Mouse (Mus musculus): ENCODE measurements at regions not wholly inside any gene's neighbourhood (a gene's known extent, or its start where the extent isn't known, plus 50 kb on each side); places are given as distances from the start of the nearest gene placed in this dataset.
A peak's percentile ranks its signal among the peaks of the same experiment; 100 is the strongest.

DNA sequence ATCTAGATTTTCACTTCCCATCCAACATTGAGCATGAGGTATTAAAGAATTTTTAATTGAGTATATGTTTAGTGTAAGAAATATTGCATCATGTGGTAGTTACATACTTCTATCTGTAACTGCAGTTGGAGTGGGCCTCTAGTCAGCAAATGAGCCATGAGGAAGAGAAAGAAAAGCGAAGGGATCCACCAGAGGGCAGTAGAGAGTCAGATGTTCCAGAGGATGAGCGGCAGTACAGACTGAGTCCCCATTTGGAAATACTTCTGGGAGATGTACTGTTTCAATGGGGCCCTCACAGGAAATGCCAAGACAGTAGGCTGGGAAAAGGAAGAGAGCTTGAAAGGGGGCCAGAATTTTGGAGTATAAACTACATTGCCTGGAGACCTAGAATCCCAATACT lies 221.2 kb downstream of the Myh15 start:
- DNase-seq (ENCODE audit: low spot score), result peak; percentile 54

DNA sequence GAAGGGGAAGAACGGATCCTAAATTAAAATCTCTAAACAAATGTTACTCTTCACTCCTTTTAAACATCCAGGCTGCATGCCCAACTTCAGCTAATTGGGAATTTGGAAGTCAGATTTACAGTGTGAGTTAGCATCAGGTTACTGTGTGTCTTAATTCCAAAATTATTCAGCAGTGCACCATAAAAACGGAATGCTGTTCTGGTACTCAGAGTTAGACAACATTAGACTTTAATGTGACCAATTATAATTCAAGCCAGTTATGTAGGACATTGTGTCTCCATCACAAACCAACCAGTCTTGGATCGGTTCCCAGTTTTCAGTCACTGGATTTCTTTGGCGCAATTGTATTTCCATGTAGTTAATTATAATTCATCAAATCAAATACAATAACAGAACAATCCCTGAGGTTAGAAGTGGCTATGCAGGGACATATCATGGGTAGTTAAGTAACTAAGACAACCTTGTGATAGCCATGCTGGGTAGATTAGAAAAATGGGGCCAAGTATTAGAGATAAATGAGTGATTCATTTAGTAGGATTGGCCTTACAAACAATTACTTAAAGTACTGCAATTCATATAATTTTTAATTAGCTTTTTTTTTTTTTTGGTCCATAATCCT lies 230.9 kb downstream of the Myh15 start:
- DNase-seq (ENCODE audit: low spot score), result peak; percentile 3

DNA sequence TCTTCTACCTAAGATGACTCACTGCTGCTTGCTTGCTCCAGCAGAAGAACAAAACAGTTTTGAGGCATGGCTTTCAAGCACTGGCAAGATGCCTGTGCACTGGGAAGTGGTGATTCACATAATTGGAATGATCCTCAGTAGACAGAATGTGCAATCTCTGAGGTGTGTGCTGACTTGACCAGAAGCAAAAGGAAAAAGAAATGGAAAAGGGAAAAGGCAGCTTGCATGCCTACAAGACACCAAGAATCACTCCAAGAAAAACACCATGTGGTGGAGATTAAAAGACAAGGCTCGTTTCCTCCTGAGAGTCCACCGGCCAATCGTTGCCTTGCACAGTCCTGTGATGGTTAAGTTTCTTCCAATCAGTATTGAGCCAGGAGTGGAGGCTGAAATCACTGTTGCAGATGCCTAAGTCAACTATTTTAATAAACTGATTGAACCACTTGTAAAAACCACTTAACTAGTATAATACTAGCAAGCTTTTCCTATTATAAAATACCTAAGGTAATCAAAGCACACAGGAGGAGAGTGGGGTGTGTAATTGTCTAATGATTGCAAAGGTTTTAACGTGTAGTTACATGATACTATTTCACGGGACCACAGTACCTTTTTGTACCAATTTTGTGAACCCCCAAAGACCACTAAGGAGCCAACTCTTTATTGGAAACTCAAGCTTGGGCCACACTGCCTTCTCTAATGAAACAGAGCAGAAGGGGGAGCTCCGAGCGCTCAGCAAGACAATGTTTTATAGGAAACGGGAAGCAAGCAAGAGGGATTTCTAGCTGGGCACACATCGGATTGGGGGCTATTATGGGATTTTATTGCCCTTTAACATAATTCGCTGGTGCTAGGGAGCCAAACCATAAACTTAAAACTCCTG lies 232.2 kb downstream of the Myh15 start:
- peak; percentile 60 for DNase-seq (ENCODE audit: low spot score)

DNA sequence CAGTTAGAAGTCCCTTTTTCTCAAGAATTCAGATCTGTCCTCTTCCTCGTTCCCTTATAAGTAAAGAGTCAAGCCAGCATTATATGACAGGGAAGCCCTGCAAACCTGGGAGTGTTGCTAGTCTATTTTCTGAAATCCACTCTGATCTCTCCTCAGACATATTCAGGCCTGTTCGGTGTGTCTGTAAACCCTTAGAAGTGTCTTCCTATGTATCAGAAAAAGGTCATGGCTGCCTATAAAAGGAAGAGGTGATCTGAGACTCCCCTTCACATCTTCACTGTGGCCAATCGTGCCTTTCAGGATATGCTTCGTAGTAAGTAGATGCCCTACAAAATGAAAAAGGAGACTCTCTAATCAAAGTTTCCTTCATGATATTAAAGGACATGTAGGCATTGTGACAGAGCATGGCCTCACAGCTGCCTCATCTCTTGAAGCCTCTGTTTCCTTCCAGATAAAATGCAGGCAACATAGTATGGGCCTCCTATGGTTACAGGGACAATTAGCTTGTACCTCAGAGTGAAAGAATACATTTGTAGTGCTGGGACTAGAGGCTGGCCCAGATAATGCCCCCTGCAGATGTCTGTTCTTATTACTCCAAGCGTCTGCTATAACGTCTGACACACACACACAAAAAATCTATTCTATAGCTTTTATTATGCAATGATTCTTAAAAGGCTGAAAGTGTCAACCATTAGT lies 246.5 kb downstream of the Myh15 start:
- no peak for DNase-seq (ENCODE audit: low spot score)

DNA sequence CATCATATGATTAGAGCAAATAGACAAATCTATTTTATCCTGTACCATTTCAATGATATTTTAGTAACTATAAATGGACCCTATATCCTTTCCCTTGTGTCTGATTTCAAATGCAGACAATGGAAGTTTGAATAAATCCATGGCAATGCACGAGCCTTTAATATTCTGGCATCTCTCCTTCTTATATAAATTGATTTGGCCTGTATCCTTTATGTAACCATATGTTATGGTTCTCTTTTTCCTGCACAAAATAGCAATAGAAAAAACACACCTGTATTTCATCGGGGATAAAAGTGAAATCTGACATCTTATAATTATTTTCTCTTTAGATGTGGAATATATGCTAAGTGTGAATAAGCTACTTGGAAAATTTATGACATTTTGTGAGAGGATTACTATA lies 247.1 kb downstream of the Myh15 start:
- no peak for DNase-seq (ENCODE audit: low spot score)

DNA sequence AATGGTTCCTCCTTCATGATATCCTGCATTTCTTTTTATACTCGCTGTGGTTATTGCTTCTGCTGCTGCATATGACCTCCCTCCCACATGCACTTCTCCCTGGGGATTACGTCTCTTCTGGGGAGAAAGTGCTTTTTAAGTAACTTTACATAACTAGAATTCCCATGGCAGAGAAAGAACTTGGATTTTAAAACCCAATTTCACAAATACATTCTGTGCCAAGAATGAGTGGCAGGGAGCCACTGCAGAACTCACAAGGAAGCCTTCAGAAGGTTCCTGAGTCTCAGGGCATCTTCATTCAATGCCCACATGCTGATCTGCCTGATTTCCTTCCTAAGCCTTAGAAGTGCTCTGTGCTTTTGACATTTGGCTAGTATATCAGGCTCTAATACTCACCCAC lies 259.8 kb downstream of the Myh15 start:
- no peak for DNase-seq (ENCODE audit: low spot score)

DNA sequence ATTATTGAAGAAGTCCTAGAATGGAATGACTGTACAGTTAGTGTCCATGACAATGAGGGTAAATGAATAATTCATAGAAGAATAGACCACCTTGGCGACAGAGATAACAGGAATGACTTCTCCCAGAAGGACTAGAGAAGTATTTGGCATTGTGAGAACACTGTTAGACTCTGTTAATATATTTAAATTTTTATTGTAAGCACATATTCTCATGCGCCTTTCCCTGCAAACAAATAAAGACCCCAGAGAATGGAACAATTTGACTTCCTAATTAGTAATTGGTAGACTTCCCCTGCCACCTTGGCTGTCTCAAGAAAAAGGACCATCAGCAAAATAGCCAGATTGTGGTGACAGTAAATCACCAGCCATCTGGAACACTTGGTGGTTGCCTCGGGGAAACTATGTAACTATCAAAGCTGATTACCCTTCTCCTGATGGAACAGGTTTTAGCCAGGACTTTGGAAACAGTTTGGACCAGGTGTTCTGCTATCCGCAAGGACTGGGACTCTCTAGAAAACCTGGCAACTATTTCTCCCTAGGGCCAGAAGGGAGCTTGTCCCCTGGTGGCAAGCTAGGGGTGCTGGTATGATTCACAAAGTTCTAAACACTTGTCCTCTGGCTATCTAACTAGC lies 261.9 kb downstream of the Myh15 start:
- DNase-seq (ENCODE audit: low spot score), result no peak

DNA sequence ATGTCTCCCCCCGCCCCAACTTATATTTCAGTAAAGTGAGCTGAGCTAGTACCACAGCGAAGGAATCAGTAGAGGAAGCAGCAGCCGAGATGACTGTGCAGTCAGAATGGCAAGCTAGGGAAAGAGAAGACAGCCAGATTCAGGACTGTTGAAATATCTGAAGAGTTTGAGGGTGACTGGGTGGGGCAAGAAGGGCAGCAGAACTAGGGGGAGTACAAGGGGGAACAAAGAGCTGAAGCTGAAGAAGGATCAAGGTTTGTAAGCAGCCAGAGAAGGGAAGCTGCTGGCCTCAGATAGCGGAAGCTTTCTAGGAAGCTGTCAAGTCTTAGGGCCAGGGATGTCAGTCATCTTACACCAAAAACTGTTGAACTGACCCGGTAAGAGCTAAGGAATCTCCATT lies 262.5 kb downstream of the Myh15 start:
- DNase-seq (ENCODE audit: low spot score), result no peak

DNA sequence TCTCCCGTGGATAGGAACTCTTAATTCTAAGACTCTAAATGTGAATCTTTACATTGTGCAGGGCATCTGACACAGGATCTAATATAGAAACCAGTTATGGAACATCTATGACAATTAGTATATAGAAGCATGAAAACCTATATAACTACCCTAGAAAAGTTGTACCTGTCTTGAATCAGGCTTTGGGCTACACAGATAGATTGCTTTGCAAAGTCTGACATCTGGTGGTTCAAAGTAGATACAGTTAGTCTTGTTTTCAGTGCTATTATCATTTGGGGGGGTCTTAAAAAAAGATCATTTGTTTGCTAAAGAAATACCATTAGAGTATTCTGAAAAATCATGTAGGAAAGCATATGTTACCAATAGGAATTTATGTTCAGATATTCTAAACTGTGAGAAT lies 264.7 kb downstream of the Myh15 start:
- DNase-seq (ENCODE audit: low spot score), result no peak

DNA sequence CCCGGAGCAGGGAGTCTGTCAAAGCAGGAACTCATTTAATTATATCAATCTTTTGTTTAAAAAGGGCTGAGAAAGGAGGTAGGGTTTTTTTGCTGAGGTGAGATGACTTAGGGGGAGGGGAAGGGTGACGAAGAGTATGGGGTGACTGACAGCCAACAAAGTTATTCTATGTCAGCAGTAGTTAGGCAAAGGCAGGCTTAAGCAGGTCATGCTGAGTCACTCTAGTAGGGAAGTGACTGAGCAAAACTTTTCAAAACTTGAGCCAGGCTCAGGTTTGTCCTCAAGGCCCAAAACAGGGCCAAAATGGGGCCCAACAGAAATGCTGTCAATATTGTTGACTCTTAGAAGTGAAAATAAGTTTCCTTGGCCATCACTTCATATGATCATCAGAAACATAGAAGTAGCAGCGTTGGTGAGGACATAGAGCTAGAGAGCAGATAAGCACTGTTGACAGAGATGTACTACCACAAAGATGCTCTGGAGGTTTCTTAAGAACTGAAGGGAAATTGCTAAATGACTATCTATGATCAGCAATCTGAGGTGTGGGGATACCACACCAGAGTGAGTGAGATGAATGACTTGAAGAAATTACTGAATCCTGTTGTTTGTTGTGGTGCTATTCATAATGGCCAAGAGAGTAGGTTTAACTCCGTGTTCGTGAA lies 273.6 kb downstream of the Myh15 start:
- no peak for DNase-seq (ENCODE audit: low spot score)

DNA sequence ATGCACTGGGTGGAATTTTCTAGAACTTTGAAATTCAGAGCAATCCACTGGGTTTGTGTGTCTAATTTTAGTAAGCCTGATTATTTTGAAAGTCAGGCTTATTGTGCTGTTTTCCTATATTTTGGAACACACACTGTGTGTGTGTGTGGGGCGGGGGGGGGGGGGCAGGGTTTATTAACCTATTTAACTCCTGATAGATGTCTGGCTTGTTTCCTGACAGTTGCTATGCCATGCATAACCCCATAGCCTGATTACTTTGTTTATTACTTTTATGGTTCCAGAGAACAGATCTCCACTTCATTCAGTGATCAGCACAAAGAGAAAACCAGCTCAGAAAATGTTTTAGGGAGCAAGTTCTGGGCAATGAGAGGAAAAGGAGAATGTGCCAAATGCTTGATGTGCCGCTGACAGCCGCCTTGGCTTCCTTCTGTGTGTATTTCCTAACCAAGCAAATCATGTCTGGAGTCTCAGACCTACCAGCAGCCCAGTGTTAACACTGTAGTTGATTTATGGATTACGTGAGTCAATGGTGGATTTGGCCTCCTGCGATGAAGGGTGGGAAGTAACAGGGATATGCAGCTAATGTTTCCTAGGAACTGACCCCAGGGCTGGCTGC lies 274.9 kb downstream of the Myh15 start:
- no peak for DNase-seq (ENCODE audit: low spot score)

DNA sequence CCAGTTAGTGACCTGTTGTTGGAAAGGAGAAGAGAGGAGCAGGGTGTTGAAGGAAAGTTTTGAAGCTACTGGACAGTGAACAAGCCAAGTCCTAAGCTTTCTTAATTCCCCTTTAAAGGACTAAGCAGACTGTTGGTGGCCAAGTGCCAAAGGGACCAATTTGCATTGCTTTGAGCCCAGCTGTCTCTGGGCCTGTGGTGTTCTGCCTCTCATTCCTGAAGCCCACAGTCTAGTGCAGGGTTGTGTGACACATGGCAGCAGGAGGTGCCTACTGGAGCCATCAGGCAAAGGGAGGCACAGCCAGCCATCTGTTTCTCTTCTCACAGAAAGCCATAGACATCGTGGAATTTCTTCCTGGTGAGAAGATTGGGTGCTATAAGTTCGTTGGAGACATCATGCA lies 278.6 kb downstream of the Myh15 start:
- DNase-seq (ENCODE audit: low spot score), result no peak

DNA sequence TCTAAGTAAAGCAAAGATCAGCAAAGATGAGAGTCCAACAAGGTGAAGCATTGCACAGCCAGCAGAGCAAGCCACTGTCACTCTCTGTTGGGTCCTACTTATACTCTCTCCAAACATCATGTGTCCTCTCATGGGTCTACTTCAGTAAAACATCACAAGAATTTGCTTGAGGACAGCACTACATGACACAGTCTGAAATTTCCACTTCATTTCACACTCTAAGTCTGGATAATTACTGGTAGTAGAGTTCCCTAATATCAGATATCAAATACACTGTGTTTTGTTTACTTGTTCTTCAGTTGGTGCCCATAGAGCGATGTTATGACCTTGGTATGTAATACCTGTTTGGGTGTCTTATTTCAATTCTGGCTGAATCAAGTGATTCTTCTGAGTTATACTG lies 280.7 kb downstream of the Myh15 start:
- no peak for DNase-seq (ENCODE audit: low spot score)

DNA sequence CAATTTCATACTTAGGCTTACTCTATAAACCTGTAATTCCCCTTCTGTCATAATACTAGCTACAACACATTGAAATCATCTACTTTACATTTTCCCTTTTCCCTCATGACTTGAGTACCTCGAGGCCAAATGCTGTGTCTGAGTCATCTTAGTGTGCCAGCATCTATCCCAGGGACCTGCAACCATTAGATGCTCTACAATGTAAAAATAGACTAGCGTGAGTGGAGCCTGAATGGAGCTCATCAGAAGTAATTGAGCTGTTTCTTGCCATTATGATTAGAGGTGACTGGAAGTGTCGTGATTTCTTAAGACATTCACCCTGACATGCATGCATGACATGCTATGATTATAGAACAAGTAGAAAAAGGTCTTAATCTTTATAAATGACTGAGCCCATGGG lies 301.1 kb downstream of the Myh15 start:
- no peak for DNase-seq (ENCODE audit: low spot score)

DNA sequence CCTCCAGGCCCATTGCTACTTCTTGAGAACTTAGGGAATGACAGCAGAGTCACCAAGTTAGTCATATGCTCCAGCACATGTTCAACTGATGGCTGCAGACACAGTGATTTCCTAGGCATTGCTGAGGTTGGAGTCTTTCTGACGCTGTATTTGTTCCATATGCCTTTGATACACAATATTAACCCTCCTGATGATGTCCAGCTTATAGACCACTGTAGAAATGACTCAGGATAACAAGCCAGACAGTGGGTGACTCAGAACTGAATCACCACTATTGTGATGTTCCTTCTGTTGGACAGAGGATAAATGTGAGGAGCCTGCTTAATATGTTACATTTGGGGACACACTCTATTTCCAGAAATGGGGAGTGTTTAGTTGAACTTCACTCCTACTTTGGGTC lies 304.4 kb downstream of the Myh15 start:
- DNase-seq (ENCODE audit: low spot score), result no peak

DNA sequence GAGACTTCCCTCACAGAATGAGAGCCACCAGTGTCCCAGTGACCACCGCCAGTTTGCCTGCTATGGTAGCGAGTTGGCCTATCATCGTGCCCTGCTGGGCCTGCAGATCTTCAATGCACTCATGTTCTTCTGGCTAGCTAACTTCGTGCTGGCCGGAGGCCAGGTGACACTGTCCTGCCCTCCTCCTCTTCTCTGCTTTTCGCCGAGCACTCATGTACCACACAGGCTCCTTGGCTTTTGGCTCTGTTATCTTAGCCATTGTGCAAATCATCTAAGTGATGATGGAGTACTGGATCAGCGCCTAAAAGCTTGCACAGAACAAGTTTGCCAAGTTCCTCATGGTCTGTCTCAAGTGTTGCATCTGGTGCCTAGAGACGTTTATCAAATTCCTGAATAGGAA lies 312.2 kb downstream of the Myh15 start:
- peak; percentile 1 for DNase-seq (ENCODE audit: low spot score)

DNA sequence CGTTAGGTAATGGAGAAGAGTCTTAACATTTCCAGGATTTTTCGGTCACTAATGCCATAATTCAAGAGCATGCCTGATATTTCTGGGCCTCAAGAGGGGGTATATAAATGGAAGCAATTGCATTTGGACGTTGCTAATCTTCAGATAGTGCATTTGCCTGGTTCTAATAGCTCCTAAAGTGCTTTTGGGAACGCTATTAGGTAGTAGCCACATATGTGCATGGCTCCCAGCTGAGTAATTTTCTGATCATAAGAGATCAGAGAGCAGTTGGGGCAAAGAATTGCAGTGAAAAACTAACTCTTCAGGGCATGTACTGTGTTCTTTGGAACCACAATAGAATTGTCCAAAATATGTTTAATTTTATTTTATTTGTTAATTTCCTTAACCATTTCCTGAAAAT lies 317.8 kb downstream of the Myh15 start:
- no peak for DNase-seq (ENCODE audit: low spot score)

DNA sequence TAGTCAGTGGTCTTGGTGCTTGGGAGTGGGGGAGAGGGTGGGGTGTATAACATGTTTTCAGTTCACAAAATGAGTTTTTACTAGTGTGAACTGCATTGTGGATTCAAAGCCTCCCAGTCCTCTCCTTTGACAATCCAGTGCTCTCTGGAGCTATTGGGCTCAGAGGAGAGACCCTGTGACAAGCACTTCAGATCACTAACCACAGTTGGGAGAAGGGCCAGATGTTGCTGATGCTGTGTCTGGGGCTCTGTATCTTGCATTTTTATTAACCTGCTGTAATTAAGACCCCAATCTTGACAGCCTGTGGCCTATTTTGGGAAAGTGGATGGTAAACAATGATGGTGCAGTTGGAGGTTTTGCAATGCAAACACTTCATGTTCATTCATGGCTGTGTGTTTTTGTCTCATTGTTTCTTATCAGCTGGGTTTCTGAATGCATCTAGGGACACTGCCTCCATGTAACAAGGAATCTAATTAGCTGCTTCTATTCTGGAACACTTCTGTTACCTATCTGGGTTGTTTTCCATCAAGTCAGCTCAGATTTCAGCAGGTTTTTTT lies 320.0 kb upstream of the Ift57 start:
- no peak for DNase-seq (ENCODE audit: low spot score)

DNA sequence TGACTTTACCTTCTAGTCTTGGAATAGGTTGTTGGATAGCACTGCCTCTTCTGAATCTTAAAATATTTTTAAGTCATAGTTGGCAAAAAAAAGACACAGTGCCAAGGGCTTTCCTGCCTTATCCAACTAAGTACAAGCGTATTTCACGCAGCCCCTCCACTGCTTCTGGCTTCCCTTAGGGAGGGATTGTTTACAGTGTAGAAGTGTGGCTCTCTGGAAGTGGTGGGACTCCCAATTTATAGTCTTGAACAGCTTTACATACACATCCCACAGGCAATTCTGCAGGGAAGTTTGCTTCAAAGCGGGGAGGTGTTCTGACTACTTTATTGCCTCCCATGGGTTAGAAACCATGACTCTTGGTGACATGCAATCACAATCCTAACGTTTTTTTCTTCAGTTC lies 310.9 kb upstream of the Ift57 start:
- no peak for DNase-seq (ENCODE audit: low spot score)

DNA sequence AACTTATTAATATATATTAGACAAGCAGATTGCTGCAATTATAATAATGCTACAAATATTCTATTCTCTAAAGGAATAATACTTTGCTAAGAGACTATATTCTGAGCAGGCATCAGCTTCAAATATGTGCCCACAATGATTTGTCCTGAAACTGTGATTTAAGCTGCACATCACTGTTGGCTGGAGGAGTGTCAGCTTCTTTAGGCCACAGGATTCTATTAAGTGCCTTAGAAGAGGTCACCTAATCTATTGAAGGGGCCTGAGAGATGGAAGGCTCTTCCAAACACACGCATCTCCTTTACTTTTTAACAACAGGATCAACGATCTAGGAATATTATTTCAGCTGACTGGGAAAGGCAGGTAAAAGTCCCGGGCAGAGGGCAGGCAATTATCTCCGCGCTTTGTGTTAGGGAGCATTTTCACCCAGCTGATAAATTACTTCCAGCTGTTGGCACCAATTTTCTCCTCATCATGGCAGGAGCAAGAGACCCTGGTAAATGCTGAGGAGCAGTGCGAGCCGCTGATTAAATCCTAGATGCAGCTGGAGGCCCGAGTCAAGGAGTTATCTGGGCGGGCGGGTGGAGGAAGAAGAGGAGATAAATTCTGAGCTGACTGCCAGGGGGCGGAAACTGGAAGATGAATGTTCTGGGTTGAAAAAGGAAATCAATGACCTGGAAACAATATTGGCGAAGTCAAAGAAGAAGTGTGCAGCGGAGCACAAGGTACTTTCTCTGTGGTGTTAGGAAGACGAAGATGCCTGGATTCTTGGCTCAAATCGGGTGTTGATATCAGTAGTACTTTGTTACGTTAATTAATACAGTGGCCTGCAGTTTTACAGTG lies 290.9 kb upstream of the Ift57 start:
- no peak for DNase-seq (ENCODE audit: low spot score)
